Mouse (Mus musculus): ENCODE measurements around the gene Tmtc2.
"Not testable (repeated sequence)": the region's sequence is repeated elsewhere in the genome, so short reads cannot be mapped to it uniquely, and the experiment has no call there.

- not testable (repeated sequence) for TF ChIP-seq POLR2A (IDR thresholded peaks at IDR 0.05; ENCODE audit: insufficient read length, low read depth); TCF3 (IDR thresholded peaks at IDR 0.05; ENCODE audit: insufficient read length, low read depth); USF1 (IDR thresholded peaks at IDR 0.05; ENCODE audit: low read depth); MAX (IDR thresholded peaks at IDR 0.05; ENCODE audit: low read depth); MYOG (IDR thresholded peaks at IDR 0.05; ENCODE audit: control insufficient read depth in 1 of 3, insufficient read depth in 1 of 3, insufficient read length in 2 of 3, low read depth in 2 of 3); TCF12 (IDR thresholded peaks at IDR 0.05; ENCODE audit: insufficient read depth, poor library complexity, severe bottlenecking); REST (IDR thresholded peaks at IDR 0.05; ENCODE audit: insufficient read depth, insufficient read length); CEBPB (IDR thresholded peaks at IDR 0.05; ENCODE audit: insufficient read depth, poor library complexity, severe bottlenecking); MYOD1 (IDR thresholded peaks at IDR 0.05; ENCODE audit: control insufficient read depth in 1 of 3, insufficient read length in 2 of 3, low read depth in 2 of 3); E2F4 (IDR thresholded peaks at IDR 0.05; ENCODE audit: insufficient read depth); POLR2AphosphoS2 (IDR thresholded peaks at IDR 0.05; ENCODE audit: insufficient read length, low read depth)
Measured at GRCm38 (mm10) chr10:105238291-105238690, 336.0 kb downstream of the Tmtc2 start.
